Mouse (Mus musculus) left cerebral cortex, adult 2 months (tissue): Measurements from ENCODE around the gene Mboat7. TPM values are rescaled to one million over a fixed set of nuclear protein-coding genes. Genes with fewer than 3 reads are reported as not detected.
"Not testable (repeated sequence)": the region's sequence is repeated elsewhere in the genome, so short reads cannot be mapped to it uniquely, and the experiment has no call there.

Source experiments
- DNase-seq, 2 experiments: peaks; one replicate each; pipeline ENCODE4 v3.0.0; 2021 to 2022; ENCODE audit warnings: low spot score in 2 of 2, mixed read lengths in 1 of 2; ENCODE audit errors: extremely low spot score in 1 of 2
- H3K27ac ChIP-seq: fragments of 200-600 bp; 2 replicates; pipeline ENCODE4 v1.8.1; 2022
- H3K4me3 ChIP-seq: fragments of 200-600 bp; 2 replicates; pipeline ENCODE4 v1.8.1; 2022
- CTCF ChIP-seq: fragments of 200-600 bp; IDR thresholded peaks from 2 replicates; pipeline ENCODE4 v1.8.1; 2022; ENCODE audit warnings: antibody characterized with exemption, mild to moderate bottlenecking, moderate library complexity
- intact Hi-C: fragments of 180-260 bp; cut with DNase I; formaldehyde crosslinking; loops from one replicate; pipeline ENCODE4 v1.15.1; 2025
- total RNA-seq, 2 experiments: library from RNA; stranded (reverse); gene quantifications; 2 replicates each; pipeline ENCODE4 v1.2.3; 2021

Gene Mboat7
- total RNA-seq, 2 experiments from 2014 or later: 235 to 238 TPM

DNA sequence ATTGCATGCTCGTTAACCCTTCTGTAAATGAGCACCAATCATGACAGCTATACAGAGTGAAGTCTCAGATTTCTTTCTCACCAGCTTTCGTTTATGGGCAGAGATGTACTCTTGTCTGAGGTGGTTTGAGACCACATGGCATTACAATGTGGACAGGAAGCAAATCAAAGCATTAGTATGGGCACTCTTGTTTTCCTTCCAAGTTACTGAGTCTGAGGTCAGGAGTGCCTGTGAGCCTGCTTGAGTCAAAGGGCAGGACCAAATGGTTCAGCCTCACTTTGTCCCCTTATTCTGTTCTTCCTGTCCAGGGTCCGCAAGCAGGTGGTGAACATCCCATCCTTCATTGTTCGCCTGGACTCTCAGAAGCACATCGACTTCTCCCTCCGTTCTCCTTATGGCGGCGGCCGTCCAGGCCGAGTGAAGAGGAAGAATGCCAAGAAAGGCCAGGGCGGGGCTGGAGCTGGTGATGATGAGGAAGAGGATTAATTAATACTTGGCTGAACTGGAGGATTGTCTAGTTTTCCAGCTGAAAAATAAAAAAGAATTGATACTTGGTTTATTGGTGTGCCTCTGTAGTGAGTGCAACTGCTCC lies 13.1 kb upstream of the Mboat7 start:
- no peak for TF ChIP-seq CTCF
- intact Hi-C loops: no loop called here

DNA sequence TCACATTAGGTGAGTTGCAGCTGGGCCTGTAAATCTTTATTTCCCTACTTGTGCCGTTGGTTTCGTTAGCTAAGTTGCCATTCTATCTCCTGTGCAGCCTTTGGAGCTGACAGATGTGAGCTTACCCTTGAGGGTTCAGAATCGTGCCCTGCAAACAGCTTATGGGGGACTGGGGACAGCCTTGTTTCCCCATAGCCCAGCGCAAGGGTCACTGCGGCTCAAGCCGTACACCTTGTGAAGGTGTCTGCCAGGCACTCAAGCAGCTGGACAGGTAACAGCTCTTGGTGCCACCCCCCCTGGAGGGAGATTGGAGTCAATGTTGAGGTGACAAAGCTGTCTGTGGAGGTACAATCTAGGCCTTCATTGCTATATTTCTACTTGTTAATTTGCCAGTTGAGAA lies 12.6 kb upstream of the Mboat7 start:
- no peak for DNase-seq
- no peak overlapping the region for H3K4me3 ChIP-seq
- intact Hi-C loops: no loop called here
- TF ChIP-seq CTCF: no peak
- H3K27ac ChIP-seq: no peak overlapping the region

More for the DNA sequence above, 13.1 kb upstream of the Mboat7 start:
- Histone ChIP-seq H3K4me3 (no peak overlapping the region), H3K27ac (no peak overlapping the region)
- DNase-seq: no peak

DNA sequence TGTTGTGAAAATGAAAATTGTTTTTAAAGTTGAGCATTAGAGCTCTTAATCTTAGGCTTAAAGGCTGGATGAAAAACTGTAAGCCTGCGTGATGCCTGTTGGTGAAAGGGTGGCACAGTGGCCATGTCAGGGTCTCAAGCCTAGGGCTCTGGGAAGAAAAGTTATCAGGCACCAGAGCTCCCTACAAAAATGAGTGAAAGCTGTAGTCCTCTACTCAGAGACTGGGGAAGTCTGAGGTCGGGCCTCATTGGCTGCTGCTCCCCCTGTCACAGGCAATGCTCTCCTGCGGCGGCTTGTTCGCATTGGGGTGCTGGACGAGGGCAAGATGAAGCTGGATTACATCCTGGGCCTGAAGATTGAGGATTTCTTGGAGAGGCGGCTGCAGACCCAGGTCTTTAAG lies 12.1 kb upstream of the Mboat7 start:
- not testable (repeated sequence) for DNase-seq

DNA sequence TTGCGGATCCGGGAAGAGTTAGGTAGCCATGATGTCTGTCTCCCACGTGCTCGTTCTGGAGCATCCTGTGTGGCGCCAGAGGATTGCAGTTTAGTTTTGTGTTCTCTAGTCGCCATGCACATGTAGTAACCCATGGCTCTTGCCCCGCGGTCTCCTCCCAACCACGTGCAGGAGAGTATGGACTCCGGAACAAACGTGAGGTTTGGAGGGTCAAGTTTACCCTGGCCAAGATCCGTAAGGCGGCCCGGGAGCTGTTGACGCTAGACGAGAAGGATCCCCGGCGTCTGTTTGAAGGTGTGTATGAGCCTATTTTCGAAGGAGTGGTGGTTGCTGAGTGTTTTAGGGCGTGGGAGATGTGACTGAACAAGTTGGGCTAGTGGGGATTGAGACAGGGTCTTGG lies 11.2 kb upstream of the Mboat7 start:
- DNase-seq: no peak
- no peak for TF ChIP-seq CTCF
- peak overlapping the region; percentile 64 for H3K4me3 ChIP-seq
- intact Hi-C loops: no loop called here
- peak overlapping the region; percentile 91 for H3K27ac ChIP-seq

More for the DNA sequence above, 12.1 kb upstream of the Mboat7 start:
- H3K4me3 ChIP-seq: peak overlapping the region; percentile 64
- H3K27ac ChIP-seq, intact Hi-C loops: not testable (repeated sequence)

DNA sequence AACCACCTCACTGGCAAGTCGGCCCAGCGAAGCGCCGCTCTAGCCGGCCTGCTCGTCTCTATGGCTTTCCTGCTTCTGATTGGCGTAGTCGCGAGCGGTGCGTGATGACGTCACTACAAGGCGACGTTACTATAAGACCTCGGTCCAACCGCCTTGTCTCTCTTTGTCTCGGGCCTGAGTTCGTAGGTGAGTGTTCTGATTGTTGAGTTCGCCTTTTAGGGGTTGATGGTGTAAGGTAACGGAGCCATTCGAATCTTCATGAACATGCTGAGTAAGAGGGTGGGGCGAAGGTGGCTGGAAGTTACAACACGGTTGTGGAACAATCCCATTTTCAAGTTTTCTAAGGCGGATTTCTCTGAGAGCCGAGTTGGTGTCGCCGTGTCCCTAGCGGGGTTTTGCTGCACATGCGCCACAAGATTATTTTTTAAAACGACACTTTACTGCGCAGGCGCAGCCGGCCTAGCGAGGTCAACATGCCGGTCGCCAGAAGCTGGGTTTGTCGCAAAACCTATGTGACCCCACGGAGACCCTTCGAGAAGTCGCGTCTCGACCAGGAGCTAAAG lies 10.6 kb upstream of the Mboat7 start, which contains the start of gene Rps9:
Rps9 (plus strand) TSS at position 115 of the 563 bp plus-strand sequence.
- TF ChIP-seq CTCF: peak; percentile 47
- intact Hi-C loops: no loop called here
- Histone ChIP-seq H3K4me3 (peak within 1 kb of the TSS; percentile 64), H3K27ac (peak within 1 kb of the TSS; percentile 91)
- peak; percentile 96 to 97 for DNase-seq

DNA sequence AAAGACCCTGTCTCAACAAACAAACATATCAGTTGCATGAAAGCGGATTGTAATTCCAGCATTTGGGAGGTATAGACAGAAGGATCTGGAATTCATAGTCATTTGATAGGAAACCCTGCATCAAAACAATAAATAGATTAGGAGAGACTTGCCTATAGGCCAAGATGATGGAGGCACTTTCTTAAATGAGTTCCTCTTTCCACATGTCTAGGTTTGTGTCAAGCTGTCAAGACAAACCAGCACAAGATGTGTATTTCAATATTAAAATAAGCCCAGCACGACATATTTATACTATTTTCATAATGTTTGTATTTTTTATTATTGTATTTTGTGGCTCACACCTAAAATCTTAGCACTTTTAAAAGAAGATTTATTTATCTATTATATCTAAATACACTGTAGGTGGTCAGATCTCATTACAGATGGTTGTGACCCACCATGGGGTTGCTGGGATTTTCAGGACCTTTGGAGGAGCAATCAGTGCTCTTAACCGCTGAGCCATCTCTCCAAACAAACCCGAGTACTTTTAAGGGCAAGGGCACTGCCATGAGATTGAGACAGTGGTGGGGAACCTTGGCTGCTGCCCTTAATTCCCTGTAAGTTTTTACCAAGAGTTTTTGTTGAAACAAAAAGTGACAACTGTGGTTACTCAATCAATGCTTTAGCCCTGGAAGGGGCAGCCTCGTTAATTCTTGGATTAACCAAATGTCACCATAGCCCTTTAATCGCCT lies 10.0 kb upstream of the Mboat7 start:
- Histone ChIP-seq H3K4me3 (peak overlapping the region; percentile 64), H3K27ac (peak overlapping the region; percentile 91)
- intact Hi-C loops: no loop called here
- DNase-seq: no peak
- TF ChIP-seq CTCF: no peak

DNA sequence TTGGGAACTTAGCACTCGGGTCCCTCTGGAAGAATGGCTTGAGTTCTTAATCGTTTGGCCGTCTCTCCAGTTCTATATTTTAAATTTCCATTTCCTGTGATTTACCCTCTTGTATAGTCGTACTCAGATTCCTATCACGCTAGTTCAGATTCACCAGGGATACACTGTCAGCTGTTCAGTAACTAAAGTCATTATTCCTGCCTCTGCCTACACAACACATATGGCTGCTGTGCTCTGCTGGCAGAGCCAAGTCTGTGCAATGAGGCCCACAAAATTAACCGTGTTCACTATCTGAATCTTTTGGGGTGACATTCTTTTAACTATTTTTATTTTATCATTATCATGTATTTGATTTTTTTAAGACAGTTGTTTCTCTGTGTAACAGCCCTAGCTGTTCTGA lies 5.1 kb upstream of the Mboat7 start:
- Histone ChIP-seq H3K27ac (no peak overlapping the region), H3K4me3 (no peak overlapping the region)
- DNase-seq: no peak
- intact Hi-C loops: loop anchor here (10.0 kb wide), 1 partner anchor 1366 kb away; the partner anchor contains the start of gene U2af2
- no peak; the same call in 1 of the 2 replicates for TF ChIP-seq CTCF

DNA sequence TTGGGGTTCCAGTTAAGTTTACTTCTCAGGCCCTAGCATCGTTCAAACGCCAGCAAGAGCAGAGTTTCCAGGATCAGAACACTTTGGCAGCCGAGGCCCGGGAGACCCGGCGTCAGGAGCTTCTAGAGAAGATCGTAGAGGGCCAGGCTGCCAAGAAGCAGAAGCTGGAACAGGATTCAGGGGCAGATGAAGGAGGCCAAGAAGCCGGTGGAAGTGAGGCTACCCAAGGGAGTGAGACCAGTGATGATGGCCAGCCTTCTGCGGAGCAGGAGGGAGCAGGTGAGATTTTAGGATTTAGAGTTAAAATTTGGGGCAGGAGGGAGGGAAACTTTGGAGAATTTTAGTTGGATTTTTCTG lies 1.6 kb upstream of the Mboat7 start:
- peak overlapping the region; percentile 37 for H3K27ac ChIP-seq

DNA sequence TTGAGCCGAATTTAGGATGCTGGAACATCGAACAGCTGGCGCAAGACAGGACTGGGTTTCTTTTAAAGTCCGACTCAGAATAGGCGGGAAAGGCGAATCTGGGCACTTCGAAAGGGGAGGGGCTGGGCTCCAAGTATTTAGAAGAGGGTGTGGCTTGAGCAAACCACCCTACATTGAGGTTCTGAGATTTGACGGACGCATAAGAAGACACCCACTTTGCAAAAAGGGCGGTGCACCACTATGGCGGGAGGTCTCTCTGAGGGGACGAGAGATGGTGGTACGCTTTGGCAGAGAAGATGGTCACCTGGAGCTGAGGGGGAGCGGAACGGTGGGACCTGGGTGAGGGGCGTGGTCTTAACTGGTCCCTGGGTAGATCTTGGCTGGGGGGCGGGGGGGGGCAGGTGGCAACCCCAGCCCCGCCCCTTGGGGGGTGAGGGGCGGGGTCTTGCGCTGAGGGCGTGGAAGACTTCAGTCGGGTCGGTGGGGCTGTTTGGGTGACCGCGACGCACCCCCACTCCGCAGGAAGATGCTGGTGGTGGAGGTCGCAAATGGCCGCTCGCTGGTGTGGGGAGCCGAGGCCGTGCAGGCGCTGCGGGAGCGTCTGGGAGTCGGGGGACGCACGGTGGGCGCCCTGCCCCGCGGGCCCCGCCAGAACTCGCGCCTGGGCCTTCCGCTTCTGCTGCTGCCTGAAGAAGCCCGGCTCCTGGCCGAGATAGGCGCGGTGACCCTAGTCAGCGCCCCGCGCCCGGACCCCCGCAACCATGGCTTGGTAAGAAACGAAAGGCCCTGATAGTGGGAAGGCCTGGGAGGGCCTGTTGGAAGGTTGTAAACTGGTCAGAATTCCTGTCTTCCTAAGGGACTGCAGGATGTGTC lies 989 bp upstream of the Mboat7 start:
- Histone ChIP-seq H3K4me3 (peak overlapping the region; percentile 85), H3K27ac (peak overlapping the region; percentile 93)
- no peak for TF ChIP-seq CTCF
- peak; percentile 37 to 50 for DNase-seq
- intact Hi-C loops: loop anchor here (5.0 to 10.0 kb wide), 2 partner anchors 453 to 1370 kb away; partner anchors contain the start of gene U2af2

More for the DNA sequence above, 1.6 kb upstream of the Mboat7 start:
- intact Hi-C loops: loop anchor here (5.0 to 10.0 kb wide), 2 partner anchors 452 to 1370 kb away; partner anchors contain the start of gene U2af2
- DNase-seq: not testable (repeated sequence)
- peak overlapping the region; percentile 85 for H3K4me3 ChIP-seq

DNA sequence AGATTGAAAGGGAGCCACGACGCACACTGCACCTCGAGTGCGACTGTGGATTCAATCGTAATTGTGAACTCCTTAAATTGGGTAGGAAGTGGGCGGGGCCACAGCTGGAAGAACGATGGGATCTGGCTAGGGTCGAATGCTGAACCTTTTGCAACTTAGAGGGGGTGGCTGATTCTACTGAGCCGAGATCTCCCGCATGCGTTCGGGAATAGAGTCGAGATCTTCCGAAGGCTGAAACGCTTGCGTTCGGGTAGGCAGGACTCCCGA lies 419 bp upstream of the Mboat7 start:
- TF ChIP-seq CTCF: no peak
- Histone ChIP-seq H3K4me3 (peak overlapping the region; percentile 85), H3K27ac (peak overlapping the region; percentile 93)
- no peak for DNase-seq
- intact Hi-C loops: loop anchor here (5.0 to 10.0 kb wide), 2 partner anchors 454 to 1371 kb away; partner anchors contain the start of gene U2af2

DNA sequence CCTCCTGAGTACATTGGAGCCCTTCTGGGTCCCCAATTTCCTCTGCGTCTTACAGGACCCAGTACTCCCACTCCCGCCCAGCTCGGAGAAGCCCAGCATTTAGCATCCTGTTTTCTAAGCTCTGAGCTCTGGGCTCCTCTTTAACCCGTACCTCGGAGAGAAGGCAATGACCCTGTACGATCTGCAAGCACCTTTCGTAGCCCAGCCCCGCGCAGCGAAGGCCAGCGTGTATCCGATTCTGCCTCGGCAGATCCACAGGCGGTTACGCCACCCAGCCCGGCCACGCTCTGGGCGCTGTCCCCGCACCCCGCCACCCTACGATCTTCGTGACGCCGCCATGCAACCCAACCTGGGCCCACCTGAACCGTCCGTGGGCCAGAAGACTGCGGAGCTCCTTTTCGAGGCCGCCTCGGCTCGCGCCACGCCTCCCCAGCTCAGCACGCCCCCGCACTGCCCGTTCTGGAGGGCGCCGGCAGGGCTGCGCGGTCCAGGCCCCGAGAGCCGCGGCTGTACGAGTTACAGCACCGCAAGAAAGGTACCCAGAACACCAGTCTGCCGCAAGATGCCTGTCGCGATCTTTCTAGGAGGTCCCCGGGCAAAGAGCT lies 839 bp downstream of the Mboat7 start, which contains the start of gene Tsen34:
Tsen34 (plus strand) TSS at position 482 of the 605 bp plus-strand sequence.
- Histone ChIP-seq H3K4me3 (peak within 1 kb of the TSS; percentile 85), H3K27ac (peak within 1 kb of the TSS; percentile 93)
- intact Hi-C loops: loop anchor here (5.0 to 10.0 kb wide), 2 partner anchors 455 to 1372 kb away; partner anchors contain the start of gene U2af2
- DNase-seq: no peak
- no peak; the same call in 1 of the 2 replicates for TF ChIP-seq CTCF
